Mouse (Mus musculus): ENCODE data around the gene Gja8.

DNA sequence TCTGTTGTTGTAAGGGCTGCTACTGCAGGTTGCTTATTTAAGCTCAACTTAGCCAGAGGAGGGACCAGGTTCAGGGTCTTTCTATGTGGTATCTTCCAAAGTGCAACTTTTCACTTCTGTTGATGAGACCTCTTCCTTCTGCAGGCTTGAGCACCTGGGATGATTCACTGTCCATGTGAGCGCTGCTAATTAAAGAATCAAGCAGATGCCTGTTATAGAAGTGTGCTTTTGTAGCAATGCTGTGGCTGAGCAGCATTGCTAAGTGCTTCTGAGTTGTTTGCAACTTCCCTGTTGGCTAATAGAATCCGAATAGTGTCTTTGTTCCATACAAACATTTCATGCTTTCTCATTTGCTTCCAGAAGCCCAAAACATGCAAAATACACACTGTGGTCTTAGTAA lies 55.5 kb downstream of the Gja8 start:
- no peak for TF ChIP-seq POLR2A (IDR thresholded peaks at IDR 0.05; ENCODE audit: low read depth, low read length)
- TF ChIP-seq CTCF (IDR thresholded peaks at IDR 0.05; ENCODE audit: extremely low read depth, insufficient read length, insufficient replicate concordance, low read depth, low read length), result no peak
